Mouse (Mus musculus) G1E (cell line): ENCODE results near the gene Prl7a1.

Source experiments
- CTCF ChIP-seq: IDR thresholded peaks from 2 replicates; pipeline ENCODE4 v1.5.1; 2012; ENCODE audit warnings: low read depth, low read length, inconsistent platforms, mixed read lengths
- GATA1 ChIP-seq: IDR thresholded peaks from 2 replicates; pipeline ENCODE4 v1.6.1; 2012; ENCODE audit warnings: borderline replicate concordance, low read length, inconsistent platforms, mixed read lengths
- GATA2 ChIP-seq: IDR thresholded peaks from 2 replicates; pipeline ENCODE4 v1.6.1; 2012; ENCODE audit warnings: low read depth, low read length, inconsistent platforms, borderline replicate concordance
- POLR2AphosphoS5 ChIP-seq: IDR thresholded peaks from 2 replicates; pipeline ENCODE4 v1.6.1; 2012; ENCODE audit warnings: low read depth, low read length, inconsistent platforms; ENCODE audit not compliant: insufficient replicate concordance
- TAL1 ChIP-seq: conservative IDR thresholded peaks from 2 replicates; pipeline ENCODE4 v1.6.1; 2012; ENCODE audit warnings: low read depth, low read length, inconsistent platforms, mixed read lengths

GRCm38 (mm10) chr13:27667936-27668335, 25.6 kb upstream of the Prl7a1 start, which contains the start of gene Prl7a2:
- no peak for TF ChIP-seq CTCF
- no peak for TF ChIP-seq TAL1
- TF ChIP-seq POLR2AphosphoS5, result no peak
- TF ChIP-seq GATA2, result no peak
- no peak for TF ChIP-seq GATA1
